Mouse (Mus musculus) ES-E14 (cell line): ENCODE data around the gene Rbfox1. TPM values are rescaled to one million over a fixed set of nuclear protein-coding genes. Genes with fewer than 3 reads are reported as not detected.

Experiments used
- DNase-seq: peaks from one replicate; pipeline ENCODE4 v3.0.0-alpha.2; 2013; ENCODE audit warnings: low read depth, low spot score
- H3K27ac ChIP-seq: 2 replicates; pipeline ENCODE4 v1.5.1; 2012; ENCODE audit warnings: low read depth, mild to moderate bottlenecking, low read length, moderate library complexity, mixed read lengths; ENCODE audit not compliant: poor library complexity, insufficient read depth, severe bottlenecking
- H3K36me3 ChIP-seq: 2 replicates; pipeline ENCODE4 v1.6.1; 2012; ENCODE audit warnings: mild to moderate bottlenecking, low read length, moderate library complexity, mixed read lengths; ENCODE audit not compliant: control insufficient read depth, poor library complexity, insufficient read depth, severe bottlenecking
- H3K4me1 ChIP-seq, 2 experiments: fragments of 150-350 bp in 1 of 2; sonication (generic) in 1 of 2; 2 replicates each; pipeline ENCODE4 v1.6.1; 2012; ENCODE audit warnings: low read length in 2 of 2, mild to moderate bottlenecking in 1 of 2, mixed read lengths in 1 of 2; ENCODE audit not compliant: control insufficient read depth in 2 of 2, insufficient read depth in 2 of 2, poor library complexity in 1 of 2
- H3K4me3 ChIP-seq, 2 experiments: fragments of 150-350 bp in 1 of 2; sonication (generic) in 1 of 2; 2 replicates each; pipeline ENCODE4 v1.5.1; 2012; ENCODE audit warnings: low read length in 2 of 2, low read depth in 1 of 2, mild to moderate bottlenecking in 1 of 2, mixed read lengths in 1 of 2; ENCODE audit not compliant: insufficient read depth in 1 of 2, poor library complexity in 1 of 2, severe bottlenecking in 1 of 2
- H3K9ac ChIP-seq: 2 replicates; pipeline ENCODE4 v1.6.1; 2012; ENCODE audit warnings: low read depth, mild to moderate bottlenecking, low read length, mixed read lengths; ENCODE audit not compliant: poor library complexity, insufficient read depth, severe bottlenecking
- H3K9me3 ChIP-seq: fragments of 150-350 bp; sonication (generic); 2 replicates; pipeline ENCODE4 v1.6.1; 2012; ENCODE audit warnings: low read depth, mild to moderate bottlenecking, low read length; ENCODE audit not compliant: control insufficient read depth, insufficient read depth
- CHD2 ChIP-seq: IDR thresholded peaks from 2 replicates; pipeline ENCODE4 v1.6.1; 2014; ENCODE audit warnings: mild to moderate bottlenecking, low read depth, low read length, inconsistent platforms
- HCFC1 ChIP-seq: IDR thresholded peaks from 2 replicates; pipeline ENCODE4 v1.6.1; 2012; ENCODE audit warnings: low read length, inconsistent platforms, borderline replicate concordance; ENCODE audit not compliant: insufficient read depth
- MAFK ChIP-seq: IDR thresholded peaks from 2 replicates; pipeline ENCODE4 v1.6.1; 2014; ENCODE audit warnings: mild to moderate bottlenecking, low read depth, low read length, inconsistent platforms; ENCODE audit not compliant: insufficient read depth
- ZC3H11A ChIP-seq: IDR thresholded peaks from 2 replicates; pipeline ENCODE4 v1.6.1; 2012; ENCODE audit warnings: low read depth, mild to moderate bottlenecking, inconsistent platforms, low read length, borderline replicate concordance
- ZNF384 ChIP-seq: IDR thresholded peaks from 2 replicates; pipeline ENCODE4 v1.6.1; 2012; ENCODE audit warnings: low read depth, low read length, inconsistent platforms
- in situ Hi-C, 2 experiments: fragments of 600-800 bp; cut with MboI; formaldehyde crosslinking; loops; one replicate each; pipeline ENCODE4 v1.15.1; 2025; ENCODE audit warnings: low sequenced_read_pairs in 2 of 2, inconsistent platforms in 1 of 2; ENCODE audit not compliant: unreplicated experiment in 2 of 2
- total RNA-seq: library from RNA; depleted of rRNA; stranded (reverse); fragments of 300-350 nt; gene quantifications from 2 replicates; pipeline ENCODE4 v1.2.3, GENCODE M21; 2012

Gene Rbfox1
- total RNA-seq, 1 experiment = 0.18 TPM

DNA sequence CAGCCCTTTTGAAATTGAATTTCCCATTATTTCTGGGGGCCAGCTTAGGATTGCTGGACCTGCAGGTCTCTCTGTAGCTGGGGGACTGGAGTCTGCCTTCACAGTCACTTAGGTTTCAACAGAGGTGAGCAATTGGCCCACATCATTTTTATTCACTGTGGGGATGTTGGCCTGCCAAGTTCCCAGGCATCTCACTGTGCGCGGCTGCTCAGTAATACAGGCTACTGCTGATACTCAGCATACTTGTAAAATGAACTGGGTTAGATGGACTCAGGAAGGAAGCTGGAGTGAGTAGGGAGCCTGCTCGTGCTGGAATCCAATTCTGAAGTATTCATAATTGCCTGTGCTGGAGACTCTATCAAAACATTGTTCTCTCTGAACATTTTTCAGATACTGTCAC is 1356.5 kb downstream of the Rbfox1 start:
- in situ Hi-C loops = no loop called here
- Histone ChIP-seq H3K9me3 (no peaks in the 10 kb centered on the region), H3K9ac (no peak overlapping the region), H3K27ac (no peak overlapping the region), H3K4me3 (no peak overlapping the region), H3K4me1 (no peaks in the 10 kb centered on the region), H3K36me3 (no peaks in the 10 kb centered on the region)
- no peak for DNase-seq
- TF ChIP-seq HCFC1 (no peak), MAFK (no peak), ZC3H11A (no peak), CHD2 (no peak), ZNF384 (no peak)

- H3K36me3 ChIP-seq = no peaks in the 10 kb centered on the region
- in situ Hi-C loops = no loop called here
- no peaks in the 10 kb centered on the region for H3K9me3 ChIP-seq
- no peak for TF ChIP-seq ZNF384
- no peak for TF ChIP-seq CHD2
- no peak for TF ChIP-seq ZC3H11A
- TF ChIP-seq MAFK = no peak
- TF ChIP-seq HCFC1 = no peak
- no peak overlapping the region for H3K4me3 ChIP-seq
- H3K9ac ChIP-seq = no peak overlapping the region
- H3K27ac ChIP-seq = no peak overlapping the region
- no peaks in the 10 kb centered on the region for H3K4me1 ChIP-seq
- no peak for DNase-seq
These were observed 1357.3 kb downstream of the Rbfox1 start for GRCm38 (mm10) chr16:7242501-7242900.

DNA sequence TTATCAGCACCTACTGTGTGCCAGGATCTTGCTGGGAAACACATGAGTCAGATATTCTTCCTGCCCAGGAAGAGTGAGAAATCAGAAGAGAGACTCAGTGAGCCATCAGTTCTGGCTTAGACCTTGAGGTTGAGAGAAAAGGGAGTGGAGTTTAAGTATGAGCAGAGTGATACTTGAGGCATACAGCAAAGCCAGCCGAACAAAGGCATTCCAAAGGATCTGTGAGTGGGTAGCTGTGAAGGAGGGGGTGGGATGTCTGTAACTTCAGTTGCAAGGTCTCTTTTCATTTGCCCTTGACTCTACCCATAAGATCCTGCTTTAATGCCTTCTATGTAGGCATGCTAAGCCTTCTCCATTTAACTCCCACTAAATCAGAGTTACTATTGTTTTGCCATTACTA is 1359.2 kb downstream of the Rbfox1 start:
- DNase-seq = no peak
- Histone ChIP-seq H3K36me3 (no peaks in the 10 kb centered on the region), H3K4me1 (no peaks in the 10 kb centered on the region), H3K9me3 (no peaks in the 10 kb centered on the region), H3K27ac (no peak overlapping the region), H3K9ac (no peak overlapping the region), H3K4me3 (no peak overlapping the region)
- in situ Hi-C loops = no loop called here
- TF ChIP-seq ZC3H11A = no peak
- no peak for TF ChIP-seq ZNF384

GRCm38 (mm10) chr16:7251696-7252095 is 1366.5 kb downstream of the Rbfox1 start:
- H3K9ac ChIP-seq = no peak overlapping the region
- H3K27ac ChIP-seq = no peak overlapping the region
- H3K36me3 ChIP-seq = no peaks in the 10 kb centered on the region
- H3K9me3 ChIP-seq = no peaks in the 10 kb centered on the region
- in situ Hi-C loops = no loop called here
- no peak for TF ChIP-seq ZC3H11A
- TF ChIP-seq CHD2 = no peak
- no peak for TF ChIP-seq MAFK
- no peak for TF ChIP-seq HCFC1
- TF ChIP-seq ZNF384 = no peak
- no peak for DNase-seq
- H3K4me1 ChIP-seq = no peaks in the 10 kb centered on the region
- no peak overlapping the region for H3K4me3 ChIP-seq

- H3K27ac ChIP-seq = no peak overlapping the region
- TF ChIP-seq ZC3H11A = no peak
- no peak for TF ChIP-seq HCFC1
- TF ChIP-seq ZNF384 = no peak
- TF ChIP-seq MAFK = no peak
- no peak for TF ChIP-seq CHD2
- no peaks in the 10 kb centered on the region for H3K9me3 ChIP-seq
- H3K4me3 ChIP-seq = no peak overlapping the region
- no peak for DNase-seq
- H3K36me3 ChIP-seq = no peaks in the 10 kb centered on the region
- H3K4me1 ChIP-seq = no peaks in the 10 kb centered on the region
- in situ Hi-C loops = no loop called here
- no peak overlapping the region for H3K9ac ChIP-seq
These were observed 1372.2 kb downstream of the Rbfox1 start for GRCm38 (mm10) chr16:7257366-7257765.
